Mouse (Mus musculus) frontal cortex, postnatal 10 days (tissue): ENCODE data around the gene Rdh19.
"Not testable (repeated sequence)": the region's sequence is repeated elsewhere in the genome, so short reads cannot be mapped to it uniquely, and the experiment has no call there.

ENCODE experiments used
- DNase-seq, 2 experiments: peaks; one replicate each; pipeline ENCODE4 v3.0.0; 2022; ENCODE audit warnings: low spot score in 2 of 2, mixed read lengths in 1 of 2

The Rdh19 gene

DNA sequence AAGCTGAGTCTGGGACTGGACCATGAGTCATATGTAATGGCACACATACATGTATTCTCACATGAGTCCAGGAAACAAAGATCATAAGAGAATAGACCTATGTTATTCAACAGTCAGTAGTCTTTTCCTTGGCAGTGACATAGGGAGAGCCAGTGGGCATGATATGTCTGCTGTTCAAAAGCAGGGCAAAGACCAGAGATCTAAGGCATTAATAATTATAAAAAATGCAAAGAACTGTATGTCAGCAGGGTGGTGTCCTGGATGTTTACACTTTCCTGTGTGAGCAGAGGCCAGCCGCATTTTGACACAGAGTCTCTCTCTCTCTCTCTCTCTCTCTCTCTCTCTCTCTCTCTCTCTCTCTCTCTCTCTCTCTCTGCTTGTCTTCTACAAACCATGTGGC lies at the start of gene Rdh19:
Rdh19 (plus strand) TSS at position 301 of the 400 bp plus-strand sequence.
- no peak for DNase-seq

DNA sequence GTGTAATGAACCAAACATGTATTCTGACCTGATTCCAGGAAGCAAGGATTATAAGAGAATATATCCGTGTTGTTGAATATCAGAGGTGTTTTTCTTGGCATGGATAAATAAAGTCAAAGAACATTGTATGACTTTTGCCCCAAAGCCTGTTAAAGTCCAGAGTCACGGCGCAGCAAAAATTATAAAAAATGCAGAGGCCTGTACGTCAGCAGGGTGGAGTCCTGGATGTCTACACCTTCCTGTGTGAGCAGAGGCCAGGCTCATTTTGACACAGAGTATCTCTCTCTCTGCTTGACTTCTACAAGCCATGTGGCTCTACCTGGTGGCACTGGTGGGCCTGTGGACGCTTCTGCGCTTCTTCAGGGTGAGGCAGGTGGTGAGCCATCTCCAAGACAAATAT lies 48.8 kb upstream of the Rdh19 start, which contains the start of gene Rdh16:
Rdh16 (plus strand) TSS at position 262 of the 400 bp plus-strand sequence.
- DNase-seq = no peak

DNA sequence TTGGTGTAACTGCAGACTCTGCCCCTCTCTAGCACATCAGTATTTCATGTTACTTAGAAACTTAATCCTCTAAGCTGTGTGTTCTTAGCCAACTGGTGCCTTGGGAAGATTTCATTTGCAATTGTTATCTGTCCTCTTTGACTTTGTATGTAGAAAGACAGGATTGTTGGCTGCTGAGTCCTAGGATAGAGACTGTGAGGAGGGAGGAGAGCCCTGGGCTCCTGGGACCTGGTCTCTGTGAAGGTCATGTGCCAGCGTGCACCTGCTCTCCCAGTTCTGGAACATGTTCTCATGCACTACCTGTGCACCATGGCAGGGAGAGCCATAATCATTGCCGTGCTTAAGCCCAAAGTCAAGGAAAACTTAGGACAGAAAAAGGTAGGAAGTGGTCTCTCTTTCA lies 48.1 kb upstream of the Rdh19 start:
- DNase-seq = no peak

GRCm38 (mm10) chr10:127802236-127802635 lies 47.5 kb upstream of the Rdh19 start:
- no peak for DNase-seq

- no peak for DNase-seq
These were observed 45.3 kb upstream of the Rdh19 start for GRCm38 (mm10) chr10:127804416-127804815.

DNA sequence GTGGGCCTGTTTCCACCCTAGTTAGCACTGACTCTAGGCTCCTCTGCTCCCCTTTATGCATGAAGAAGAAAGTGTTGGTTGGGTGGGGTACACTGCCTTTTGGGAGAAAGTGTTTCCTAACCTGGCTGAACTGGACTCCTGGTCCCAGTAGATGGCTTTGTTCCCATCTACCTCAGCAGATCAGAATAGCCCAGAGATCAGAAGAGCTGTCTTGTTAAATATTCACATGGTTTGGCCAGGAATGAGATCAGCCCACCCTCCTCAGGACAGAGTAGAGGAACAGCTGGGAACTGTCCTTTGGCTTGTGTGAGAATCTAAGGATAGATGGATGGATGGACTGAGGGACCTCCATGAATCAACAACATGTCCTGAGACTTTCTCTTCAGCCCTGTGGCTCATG lies 33.8 kb upstream of the Rdh19 start:
- no peak for DNase-seq

DNA sequence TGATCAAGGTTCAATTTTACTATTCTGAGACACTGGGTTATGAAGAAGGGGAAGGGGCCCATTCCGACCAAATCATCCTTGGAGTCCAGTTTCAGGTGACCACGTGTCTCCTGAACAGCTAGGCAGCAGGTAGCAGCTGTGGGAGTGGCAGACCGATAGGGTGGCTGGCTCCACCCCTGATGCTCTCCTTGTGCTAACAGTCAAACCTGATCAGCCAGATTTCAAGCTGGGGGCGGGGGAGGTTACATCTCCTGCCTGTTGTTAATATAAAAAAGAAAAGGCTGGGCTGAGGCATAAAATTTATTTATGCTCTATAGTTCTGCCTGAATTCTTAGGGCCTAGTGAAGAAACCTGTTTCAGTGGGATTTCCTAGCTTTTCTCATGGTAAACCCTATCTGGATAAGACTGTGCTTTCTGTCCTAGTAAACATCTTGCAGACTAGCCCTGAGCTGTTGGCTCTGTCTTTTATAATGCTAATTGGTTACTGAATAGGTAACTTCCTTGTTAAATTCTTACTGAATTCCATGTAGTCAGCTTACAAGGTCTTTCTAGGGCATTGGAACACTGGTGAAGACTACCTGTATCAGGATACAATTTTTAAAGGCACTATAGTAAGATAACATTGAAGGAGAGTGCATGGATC lies 32.3 kb upstream of the Rdh19 start:
- not testable (repeated sequence) for DNase-seq

DNA sequence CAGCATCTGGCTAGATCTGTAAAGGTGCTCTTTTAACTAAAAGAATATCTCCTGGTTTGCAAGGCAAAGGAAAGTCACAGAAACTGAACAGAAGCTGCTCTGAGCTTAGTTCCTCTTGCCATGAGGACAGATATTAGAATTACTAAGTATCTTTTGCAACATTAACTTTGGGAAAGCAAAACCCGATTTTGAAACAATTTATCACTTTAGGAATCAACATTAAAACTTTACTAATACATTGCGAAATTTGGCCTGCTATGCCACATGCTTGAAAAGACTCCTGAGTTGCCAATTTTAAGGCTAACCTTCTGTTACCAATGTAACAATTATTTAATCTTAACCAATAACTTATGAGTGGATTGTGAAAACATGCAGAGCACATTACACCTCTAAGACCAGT lies 27.9 kb upstream of the Rdh19 start:
- DNase-seq = not testable (repeated sequence)

DNA sequence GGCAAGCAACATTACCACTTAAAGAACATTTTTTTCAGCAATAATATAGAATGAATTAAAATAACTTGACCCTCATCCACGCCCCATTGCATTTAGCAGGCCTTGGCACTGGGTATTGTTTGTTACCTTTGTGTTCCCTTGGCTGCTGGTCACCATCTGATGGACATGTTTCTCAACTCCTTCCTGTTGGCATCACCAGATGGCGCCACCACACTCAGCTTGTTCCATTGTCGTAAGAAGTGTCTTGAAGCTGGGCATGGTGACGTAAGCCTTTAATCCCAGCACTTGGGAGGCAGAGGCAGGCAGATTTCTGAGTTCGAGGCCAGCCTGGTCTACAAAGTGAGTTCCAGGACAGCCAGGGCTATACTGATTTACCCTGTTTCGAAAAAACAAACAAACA lies 24.3 kb upstream of the Rdh19 start:
- DNase-seq = no peak

- DNase-seq = no peak
These were observed 20.6 kb upstream of the Rdh19 start for GRCm38 (mm10) chr10:127829121-127829520.

DNA sequence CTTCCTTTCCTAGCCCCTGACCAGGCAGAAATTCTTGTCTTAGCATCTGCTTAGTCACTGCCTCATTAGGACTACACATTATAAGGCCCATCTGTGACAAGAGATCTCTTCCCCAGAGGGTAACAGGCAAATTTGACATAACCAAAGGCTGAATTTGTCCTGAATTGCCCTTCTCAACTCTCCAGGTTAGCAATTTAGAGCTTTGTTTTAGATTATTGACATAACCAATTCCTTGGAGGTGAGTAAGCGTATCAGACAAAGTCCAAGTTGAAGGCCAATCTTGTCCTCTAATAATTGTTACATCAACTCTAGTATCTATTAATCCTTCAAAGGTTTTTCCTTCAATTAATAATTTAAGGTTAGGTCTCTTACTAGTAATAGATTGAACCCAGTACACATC lies 15.5 kb upstream of the Rdh19 start:
- DNase-seq = not testable (repeated sequence)

DNA sequence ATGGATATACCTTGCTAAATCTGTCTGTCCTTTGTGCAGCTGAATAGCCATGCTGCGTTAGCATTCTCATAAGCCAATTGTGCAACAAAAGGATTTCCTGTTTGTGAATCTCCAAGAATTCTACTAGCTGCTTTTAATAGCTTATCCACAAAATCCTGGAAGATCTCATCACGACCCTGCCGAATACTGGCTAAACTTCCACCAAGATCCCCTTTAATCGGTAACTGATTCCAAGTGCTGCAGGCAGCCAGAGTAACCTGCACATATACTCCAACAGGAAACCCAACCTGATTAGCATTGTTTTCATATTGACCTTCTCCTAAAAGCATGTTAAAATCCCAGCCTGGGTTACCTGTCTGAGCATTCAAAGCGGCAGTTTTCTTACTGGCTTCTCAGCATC lies 14.4 kb upstream of the Rdh19 start:
- DNase-seq = no peak

DNA sequence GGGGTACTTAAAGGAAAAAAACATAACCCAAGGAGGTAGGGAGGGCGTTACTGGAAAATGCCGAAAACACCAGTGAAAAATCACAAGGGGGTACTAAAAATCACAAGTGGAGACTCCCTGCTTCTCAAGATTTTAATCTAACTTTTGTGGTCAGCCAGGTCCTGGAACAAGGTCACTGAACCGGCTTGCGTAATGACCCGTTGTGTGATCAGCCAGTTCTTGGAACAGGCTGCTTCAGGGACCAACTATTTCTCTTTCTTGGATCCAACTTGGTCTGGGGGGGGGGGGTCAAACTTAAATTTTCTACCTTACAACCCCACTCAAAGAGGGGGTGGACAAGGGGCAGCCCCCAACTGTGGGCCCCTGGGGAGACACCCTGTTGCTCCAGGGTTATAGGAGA lies 11.9 kb upstream of the Rdh19 start:
- DNase-seq = not testable (repeated sequence)

DNA sequence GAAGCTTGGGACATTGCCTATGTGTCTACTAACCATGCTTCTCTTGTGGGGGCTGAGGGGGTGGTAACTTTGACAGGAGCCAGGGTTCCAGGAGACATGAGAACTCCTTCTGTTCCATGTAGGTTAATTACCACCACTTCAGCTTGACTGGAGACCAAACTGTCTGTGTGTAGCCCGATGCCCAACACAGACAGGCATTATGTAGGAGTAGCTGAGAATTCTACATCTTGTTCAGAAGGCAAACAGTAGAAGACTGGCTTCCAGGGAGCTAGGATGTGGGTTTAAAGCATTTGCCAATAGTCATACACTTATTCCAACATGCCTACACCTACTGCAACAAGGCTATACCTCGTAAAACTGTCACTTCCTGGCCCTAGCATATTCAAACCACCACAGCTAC lies 11.2 kb upstream of the Rdh19 start:
- DNase-seq = no peak

- DNase-seq = no peak
These were observed 9.0 kb upstream of the Rdh19 start for GRCm38 (mm10) chr10:127840776-127841175.

DNA sequence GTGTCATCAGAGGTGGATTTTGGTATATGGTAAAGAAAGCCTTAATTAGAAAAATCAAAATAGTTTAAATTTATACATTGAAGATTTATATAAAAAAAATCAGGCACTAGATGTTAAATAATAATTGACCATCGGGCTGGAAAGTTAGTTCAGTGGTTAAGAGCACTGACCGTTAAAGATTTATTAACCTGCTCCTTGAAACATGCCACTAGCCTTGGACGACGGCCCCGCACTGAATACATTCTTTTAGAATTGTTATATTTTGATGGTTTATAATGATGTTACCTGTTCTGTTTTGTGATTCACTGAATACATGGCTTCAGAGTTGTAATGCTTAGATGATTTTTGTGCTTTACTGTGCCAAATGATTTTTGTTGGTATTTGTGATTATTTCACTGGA lies 3.8 kb upstream of the Rdh19 start:
- DNase-seq = not testable (repeated sequence)

- DNase-seq = no peak
These were observed 1.6 kb upstream of the Rdh19 start for GRCm38 (mm10) chr10:127848089-127848488.

DNA sequence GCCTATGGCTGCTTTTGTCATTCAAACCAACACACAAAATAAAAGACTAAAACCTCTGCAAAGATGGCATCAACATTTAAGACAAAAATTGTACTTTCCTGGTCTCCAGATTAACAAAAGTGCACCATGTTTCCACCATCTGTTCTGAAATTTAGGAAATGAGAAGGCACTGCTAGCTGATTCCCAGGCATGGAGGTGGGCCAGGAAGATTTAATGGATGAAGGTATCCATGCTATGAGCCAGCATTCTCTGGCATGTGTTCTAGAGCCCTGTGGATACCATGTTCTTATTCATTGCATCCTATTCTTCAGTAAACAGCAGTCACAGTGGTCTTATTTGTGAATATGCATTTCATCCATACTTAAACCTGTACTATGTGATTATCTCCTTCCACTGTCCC lies 6.6 kb downstream of the Rdh19 start:
- no peak for DNase-seq

DNA sequence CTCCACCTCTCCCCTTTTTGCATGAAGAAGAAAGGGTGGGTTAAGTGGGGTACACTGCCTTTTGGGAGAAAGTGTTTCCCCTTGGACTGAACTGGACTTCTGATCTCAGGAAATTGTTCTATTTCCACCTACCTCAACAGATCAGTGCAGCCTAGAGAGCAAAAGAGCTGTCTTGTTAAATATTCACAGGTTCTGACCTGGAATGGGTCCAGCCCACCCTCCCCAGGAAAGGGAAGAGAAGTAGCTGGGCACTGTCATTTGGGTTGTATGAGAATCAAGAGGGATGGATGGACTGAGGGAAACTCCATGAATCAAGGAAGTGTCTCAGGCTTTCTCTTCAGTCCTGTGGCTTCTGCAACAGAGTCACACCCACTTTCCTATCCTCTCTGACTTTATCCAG lies 15.2 kb downstream of the Rdh19 start:
- DNase-seq = no peak

DNA sequence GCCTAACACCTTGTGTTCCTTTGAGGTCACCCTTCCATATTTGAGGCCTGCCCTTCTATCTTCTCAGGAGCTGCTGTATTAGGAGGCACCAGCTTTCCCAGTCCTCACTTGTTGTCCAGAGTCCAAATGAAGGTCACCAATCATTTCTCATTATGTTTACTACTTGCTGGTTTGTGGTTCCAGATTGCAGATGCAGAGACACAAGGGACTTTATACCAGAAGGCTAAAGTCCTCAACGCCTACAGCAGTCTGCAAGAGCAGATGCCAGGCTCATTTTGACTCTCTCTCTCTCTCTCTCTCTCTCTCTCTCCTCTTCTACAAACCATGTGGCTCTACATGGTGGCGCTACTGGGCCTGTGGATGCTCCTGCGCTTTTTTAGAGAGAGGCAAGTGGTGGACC lies 16.5 kb downstream of the Rdh19 start, which contains the start of gene Rdh16f2:
Rdh16f2 (plus strand) TSS at position 243 of the 400 bp plus-strand sequence.
- DNase-seq = no peak

GRCm38 (mm10) chr10:127872484-127872883 lies 22.8 kb downstream of the Rdh19 start:
- DNase-seq = no peak

DNA sequence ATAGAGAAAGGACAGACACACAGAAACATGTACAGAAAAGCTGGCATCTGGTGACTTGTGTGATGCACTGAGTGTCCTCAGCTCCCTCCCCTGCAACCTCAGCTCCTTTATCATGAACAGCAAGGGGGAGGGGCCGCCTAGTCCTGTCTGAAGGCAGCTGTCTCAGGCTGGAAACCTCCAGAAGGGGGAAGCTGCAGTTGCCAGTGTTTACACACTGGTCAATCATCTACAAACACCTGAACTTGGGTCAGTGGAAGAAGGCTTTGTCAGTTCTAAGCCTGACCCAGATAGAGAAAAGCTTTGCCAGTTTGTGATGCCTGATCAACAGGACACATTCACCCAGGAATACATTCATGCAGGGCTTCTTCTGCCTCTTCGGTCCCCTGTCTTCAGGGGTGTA lies 28.0 kb downstream of the Rdh19 start:
- DNase-seq = no peak

DNA sequence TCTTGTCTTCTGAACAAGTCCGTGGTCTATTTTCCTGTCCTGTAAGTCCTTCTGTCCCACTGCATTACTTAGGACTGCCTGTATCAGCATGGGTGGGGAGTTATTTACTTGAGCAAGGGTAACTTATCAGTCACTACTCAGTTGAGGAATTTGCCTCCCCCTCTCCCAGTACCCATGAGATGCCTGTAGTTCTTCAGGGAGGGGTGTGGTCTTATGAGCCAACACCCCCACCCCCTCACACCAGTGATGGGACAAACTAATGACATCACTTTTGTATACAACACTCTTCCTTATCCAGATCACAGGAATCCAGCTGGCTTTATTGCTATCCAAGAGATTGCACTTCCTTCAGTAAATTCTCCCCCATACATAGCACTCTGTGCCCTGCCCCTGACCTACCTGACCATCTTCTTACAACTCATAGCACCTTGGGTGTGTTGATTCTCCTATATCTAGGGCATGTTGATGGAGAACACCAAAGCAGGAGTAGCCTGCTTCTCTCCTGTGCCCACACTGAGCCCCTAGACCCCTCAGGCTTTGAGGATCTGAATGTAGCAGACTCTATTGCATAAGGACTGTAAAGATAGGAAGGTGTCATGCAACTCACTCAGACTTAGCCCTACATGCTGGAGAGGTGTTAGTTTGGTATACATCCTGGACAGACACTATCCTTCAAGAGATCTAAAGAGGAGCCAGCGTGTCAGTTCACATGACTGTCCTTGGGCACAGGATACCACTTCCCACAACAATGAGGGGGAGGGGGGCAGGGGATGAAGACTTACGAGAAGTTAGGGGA lies 28.7 kb downstream of the Rdh19 start:
- DNase-seq = no peak
